Mouse (Mus musculus): ENCODE results near the gene Galc.

DNA sequence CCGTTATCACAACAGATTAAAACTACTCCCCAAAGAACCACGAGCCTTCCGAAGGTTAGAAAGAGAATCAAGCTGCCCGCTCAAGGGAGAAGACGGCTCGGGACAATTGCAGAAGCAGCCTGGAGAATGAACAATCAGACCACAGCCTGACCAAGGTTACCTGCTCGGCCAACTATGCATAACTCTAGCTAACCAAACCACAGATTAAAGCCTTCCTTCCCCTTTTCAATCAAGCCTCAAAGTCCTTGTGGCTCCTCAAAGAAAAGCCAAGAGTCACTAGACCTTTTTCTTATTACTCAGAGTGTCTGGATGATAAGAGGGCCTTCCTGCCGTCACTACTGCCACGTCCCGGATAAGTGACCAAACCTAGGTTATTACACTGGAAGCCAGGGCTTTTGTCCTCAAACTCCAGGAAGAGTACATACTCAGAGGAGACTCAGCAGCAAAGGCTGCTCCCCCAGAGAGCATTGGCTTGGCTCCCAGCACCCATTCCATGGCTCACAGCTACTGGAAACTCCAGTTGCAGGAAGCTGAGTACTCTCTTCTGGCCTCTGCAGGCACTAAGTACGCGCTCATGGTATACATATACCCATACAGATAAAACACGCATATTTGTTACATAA, 3.8 kb downstream of the Galc start:
- no peak for TF ChIP-seq CTCF (IDR thresholded peaks at IDR 0.05; ENCODE audit: extremely low read depth, insufficient read length, insufficient replicate concordance, low read depth, low read length)
- TF ChIP-seq POLR2A (IDR thresholded peaks at IDR 0.05; ENCODE audit: low read depth, low read length): no peak
